Mouse (Mus musculus): ENCODE data around the gene Pcdh17. TPM values are rescaled to one million over a fixed set of nuclear protein-coding genes. Genes with fewer than 3 reads are reported as not detected.

Gene Pcdh17
- total RNA-seq, 2 experiments from 2014 or later = 37.6 to 45.3 TPM

GRCm38 (mm10) chr14:84454074-84454845 is 10.9 kb downstream of the Pcdh17 start:
- intact Hi-C loops (cut with DNase I) = no loop called here

GRCm38 (mm10) chr14:84475491-84475890 is 32.1 kb downstream of the Pcdh17 start:
- DNase-seq (ENCODE audit: low spot score in 2 of 2) = no peak
- intact Hi-C loops (cut with DNase I) = no loop called here

More at GRCm38 (mm10) chr14:84454074-84454845, 10.9 kb downstream of the Pcdh17 start:
- no peak for DNase-seq (ENCODE audit: low spot score in 2 of 2)

- intact Hi-C loops (cut with DNase I) = no loop called here
- DNase-seq (ENCODE audit: low spot score in 2 of 2) = no peak
Measured at GRCm38 (mm10) chr14:84476336-84476735, 33.0 kb downstream of the Pcdh17 start.

GRCm38 (mm10) chr14:84476906-84477305 is 33.5 kb downstream of the Pcdh17 start:
- intact Hi-C loops (cut with DNase I) = no loop called here
- no peak for DNase-seq (ENCODE audit: low spot score in 2 of 2)

- DNase-seq (ENCODE audit: low spot score in 2 of 2) = no peak
- intact Hi-C loops (cut with DNase I) = no loop called here
Measured at GRCm38 (mm10) chr14:84477411-84477810, 34.0 kb downstream of the Pcdh17 start.

GRCm38 (mm10) chr14:84480546-84480945 is 37.2 kb downstream of the Pcdh17 start:
- no peak for DNase-seq (ENCODE audit: low spot score in 2 of 2)
- intact Hi-C loops (cut with DNase I) = no loop called here

- DNase-seq (ENCODE audit: low spot score in 2 of 2) = no peak
- intact Hi-C loops (cut with DNase I) = no loop called here
Measured at GRCm38 (mm10) chr14:84484350-84484749, 41.0 kb downstream of the Pcdh17 start.

- intact Hi-C loops (cut with DNase I) = no loop called here
Measured at GRCm38 (mm10) chr14:84511010-84511409, 67.6 kb downstream of the Pcdh17 start.

GRCm38 (mm10) chr14:84532397-84532796 is 89.0 kb downstream of the Pcdh17 start:
- intact Hi-C loops (cut with DNase I) = no loop called here
- DNase-seq (ENCODE audit: low spot score in 2 of 2) = no peak

More at GRCm38 (mm10) chr14:84511010-84511409, 67.6 kb downstream of the Pcdh17 start:
- no peak for DNase-seq (ENCODE audit: low spot score in 2 of 2)

- DNase-seq (ENCODE audit: low spot score in 2 of 2) = no peak
- intact Hi-C loops (cut with DNase I) = no loop called here
Measured at GRCm38 (mm10) chr14:84535264-84535663, 91.9 kb downstream of the Pcdh17 start.

- peak; percentile 23 to 46 for DNase-seq (ENCODE audit: low spot score in 2 of 2)
- intact Hi-C loops (cut with DNase I) = no loop called here
Measured at GRCm38 (mm10) chr14:84541838-84542237, 98.5 kb downstream of the Pcdh17 start.

- intact Hi-C loops (cut with DNase I) = no loop called here
- DNase-seq (ENCODE audit: low spot score in 2 of 2) = no peak
Measured at GRCm38 (mm10) chr14:84545968-84546367, 102.6 kb downstream of the Pcdh17 start.

- intact Hi-C loops (cut with DNase I) = no loop called here
- peak; percentile 70 to 75 for DNase-seq (ENCODE audit: low spot score in 2 of 2)
Measured at GRCm38 (mm10) chr14:84547513-84548194, 104.3 kb downstream of the Pcdh17 start.

- intact Hi-C loops (cut with DNase I) = no loop called here
- DNase-seq (ENCODE audit: low spot score in 2 of 2) = peak in 1 of 2 experiments; percentile 9
Measured at GRCm38 (mm10) chr14:84551546-84551945, 108.2 kb downstream of the Pcdh17 start.

GRCm38 (mm10) chr14:84571071-84571470 is 127.7 kb downstream of the Pcdh17 start:
- no peak for DNase-seq (ENCODE audit: low spot score in 2 of 2)
- intact Hi-C loops (cut with DNase I) = no loop called here
